Mouse (Mus musculus): ENCODE results near the gene Simc1. TPM values are rescaled to one million over a fixed set of nuclear protein-coding genes. Genes with fewer than 3 reads are reported as not detected.
"Not testable (repeated sequence)": the region's sequence is repeated elsewhere in the genome, so short reads cannot be mapped to it uniquely, and the experiment has no call there.

The Simc1 gene
- 10 to 100 TPM; 13.6 to 14.8 TPM for total RNA-seq (2021)
- long read RNA-seq, experiment 1, full-length matches to known transcripts = 3 of 7 reads
- long read RNA-seq, experiment 1, partial matches to known transcripts = 1 of 7 reads
- long read RNA-seq, experiment 1, other reads (novel, unspliced or antisense) = 3 of 7 reads
- long read RNA-seq, experiment 2, full-length matches to known transcripts = 2 of 10 reads
- long read RNA-seq, experiment 2, partial matches to known transcripts = 4 of 10 reads
- long read RNA-seq, experiment 2, other reads (novel, unspliced or antisense) = 4 of 10 reads

DNA sequence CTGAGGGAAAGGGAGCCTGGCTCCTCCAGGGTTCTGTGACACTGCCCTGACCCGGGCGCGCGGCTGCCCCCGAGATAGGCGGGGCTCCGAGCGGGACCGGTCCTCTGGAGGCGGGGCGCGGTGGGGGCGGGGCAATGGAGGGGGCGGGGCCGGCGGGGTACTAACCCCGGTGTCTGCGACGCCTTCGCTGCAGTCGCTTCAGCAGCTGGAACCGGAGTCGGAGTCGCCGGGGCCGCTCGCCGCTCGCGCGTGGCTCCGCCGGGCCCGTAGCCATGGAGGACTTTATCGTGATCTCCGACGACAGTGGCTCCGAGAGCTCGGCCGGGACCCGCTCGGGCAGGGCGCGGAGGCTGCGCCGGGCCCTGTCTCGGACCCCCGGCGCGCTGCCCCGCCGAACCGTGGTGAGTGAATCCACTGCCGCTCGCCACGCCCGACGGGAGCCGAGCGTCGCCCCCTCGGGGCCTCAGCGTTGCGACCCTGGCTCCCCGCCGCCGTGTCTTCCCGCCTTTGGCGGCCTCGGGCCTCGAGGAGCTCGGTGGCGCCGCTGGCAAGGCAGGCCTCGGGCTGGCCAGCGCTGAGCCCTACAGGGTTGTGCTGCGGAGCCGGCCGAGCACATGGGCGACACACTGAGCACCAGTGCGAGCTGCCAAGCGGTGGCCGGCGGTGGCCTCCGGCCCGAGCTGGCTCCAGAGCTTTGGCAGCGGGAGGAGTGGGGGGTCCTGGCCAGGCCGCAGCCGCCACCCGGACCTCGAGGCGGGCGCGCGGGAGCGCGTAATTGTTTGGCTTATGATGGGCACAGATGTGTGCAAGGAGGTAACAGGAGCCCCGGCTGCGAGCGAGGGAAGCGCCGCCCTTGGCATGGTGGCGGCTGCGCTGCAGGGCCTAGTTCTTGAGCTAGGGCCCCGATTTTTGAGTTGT is at the start of gene Simc1:
Gene Simc1 (plus strand): TSS at position 176 of the 918 bp plus-strand sequence.
- peak; percentile 36 to 56 for DNase-seq (ENCODE audit: low spot score in 2 of 2)
- intact Hi-C loops (cut with DNase I) = no loop called here

DNA sequence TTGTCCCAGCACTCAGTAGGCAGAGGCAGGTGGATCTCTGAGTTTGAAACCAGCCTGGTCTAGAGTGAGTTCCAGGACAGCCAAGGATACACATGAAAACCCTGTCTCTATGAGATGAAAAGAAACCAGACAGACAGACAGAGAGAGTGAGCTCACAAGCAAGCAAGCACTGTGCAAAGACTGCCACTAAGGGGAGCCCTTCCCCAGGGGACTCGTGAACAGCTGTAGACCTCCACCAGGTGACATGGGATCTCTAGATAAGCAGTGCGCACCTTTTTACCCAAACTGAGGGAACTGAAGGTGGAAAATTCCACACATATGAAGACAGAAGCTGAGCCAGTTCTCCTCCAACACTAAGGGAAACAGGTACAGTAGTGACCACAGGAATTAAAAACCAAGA is 46.5 kb upstream of the Simc1 start:
- DNase-seq (ENCODE audit: low spot score in 2 of 2) = peak in 1 of 2 experiments; percentile 15
- intact Hi-C loops (cut with DNase I) = no loop called here

DNA sequence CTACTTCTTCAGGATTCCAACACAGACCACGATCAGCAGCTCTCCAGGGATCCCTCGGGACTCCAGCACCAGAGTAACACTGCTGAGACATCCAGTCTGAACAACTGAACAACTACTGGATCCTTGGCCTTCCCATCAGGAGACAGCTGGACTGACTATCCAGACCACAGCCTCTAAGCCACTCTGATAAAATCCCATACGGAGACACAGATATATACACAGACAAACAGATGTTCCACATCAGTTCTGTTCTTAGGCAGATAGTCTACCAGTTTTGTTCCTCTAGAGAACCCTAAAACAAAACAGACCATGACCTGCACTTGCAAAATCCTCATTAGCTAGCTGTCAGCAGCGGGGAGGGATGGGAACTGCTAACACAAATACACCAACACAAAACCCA is 44.3 kb upstream of the Simc1 start:
- DNase-seq (ENCODE audit: low spot score in 2 of 2) = no peak
- intact Hi-C loops (cut with DNase I) = no loop called here

DNA sequence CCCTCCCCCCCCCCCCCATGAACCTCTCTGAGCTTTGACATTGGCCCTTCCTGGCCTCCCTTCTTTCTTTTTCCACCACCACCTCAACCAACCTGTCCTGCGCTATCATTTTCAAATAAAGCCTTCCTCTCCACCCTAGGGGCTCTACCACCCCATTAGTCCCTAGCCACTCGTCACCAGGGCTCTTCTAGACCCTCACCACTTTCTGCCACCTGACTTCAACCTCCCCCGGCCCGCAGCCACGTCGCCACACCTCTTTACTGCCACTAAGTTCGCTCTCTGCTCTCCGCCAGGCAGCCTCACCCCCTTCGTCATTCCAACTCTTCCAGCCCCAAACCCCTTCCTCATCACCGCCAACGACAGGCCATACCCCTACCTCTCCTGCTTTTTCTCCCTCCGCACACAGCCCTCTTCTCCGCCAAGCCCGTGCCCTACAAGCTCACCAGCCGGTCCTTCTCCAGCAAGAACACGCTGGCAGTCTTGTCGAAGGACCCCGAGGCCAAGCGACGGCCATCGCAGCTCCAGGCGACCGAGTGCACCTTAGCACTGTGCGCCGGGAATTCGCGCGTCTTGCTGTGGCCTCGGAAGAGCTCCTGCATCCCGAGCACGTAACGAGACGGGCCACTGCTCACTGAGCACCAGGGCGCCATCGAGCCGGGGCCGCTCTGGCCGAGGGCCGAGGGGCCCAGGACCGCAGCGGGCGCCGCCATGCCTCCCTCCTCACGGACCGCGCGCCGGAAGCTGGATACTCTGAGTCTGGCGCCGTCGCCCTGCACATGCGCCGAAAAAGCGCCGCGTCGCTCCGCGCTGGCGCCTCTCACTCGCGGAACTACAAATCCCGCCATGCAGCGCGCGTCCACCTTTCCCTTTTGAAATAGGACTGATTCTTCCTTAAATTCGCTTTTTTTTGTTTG is 35.2 kb upstream of the Simc1 start, which contains the start of gene Thoc3:
Gene Thoc3 (minus strand): TSS at position 752 of the 914 bp plus-strand sequence.
- intact Hi-C loops (cut with DNase I) = loop anchor here (10.0 kb wide), 1 partner anchor 86 kb away; no protein-coding TSS in a partner anchor
- peak; percentile 90 to 94 for DNase-seq (ENCODE audit: low spot score in 2 of 2)

DNA sequence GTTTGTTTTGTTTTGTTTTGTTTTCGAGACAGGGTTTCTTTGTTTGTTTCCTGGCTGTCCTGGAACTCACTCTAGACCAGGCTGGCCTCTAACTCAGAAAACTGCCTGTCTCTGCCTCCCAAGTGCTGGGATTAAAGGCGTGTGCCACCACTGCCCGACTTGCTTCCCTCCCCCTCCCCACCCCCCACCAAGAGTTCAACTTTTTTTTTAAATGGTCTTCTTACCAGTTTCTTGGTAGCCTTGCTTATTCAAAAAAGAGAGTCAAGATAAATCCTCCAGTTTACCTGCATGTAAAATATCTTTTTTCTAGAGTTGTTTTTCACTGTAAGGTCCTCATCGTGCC is 34.6 kb upstream of the Simc1 start:
- no peak for DNase-seq (ENCODE audit: low spot score in 2 of 2)
- intact Hi-C loops (cut with DNase I) = loop anchor here (10.0 kb wide), 1 partner anchor 86 kb away; no protein-coding TSS in a partner anchor

DNA sequence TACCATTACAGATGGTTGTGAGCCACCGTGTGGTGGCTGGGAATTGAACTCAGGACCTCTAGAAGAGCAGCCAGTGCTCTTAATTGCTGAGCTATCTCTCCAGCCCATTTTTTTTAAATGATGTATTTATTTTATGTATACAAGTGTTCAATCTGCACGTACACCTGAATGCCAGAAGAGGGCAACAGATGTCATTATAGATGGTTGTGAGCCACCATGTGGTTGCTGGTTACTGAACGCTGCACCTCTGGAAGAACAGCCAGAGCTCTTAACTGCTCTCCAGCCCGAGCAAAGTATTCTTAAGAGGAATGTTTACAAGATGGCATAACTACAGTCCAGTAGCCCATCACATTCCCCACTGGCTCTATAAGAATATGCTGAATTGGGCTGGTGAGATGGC is 31.6 kb upstream of the Simc1 start:
- DNase-seq (ENCODE audit: low spot score in 2 of 2) = no peak
- intact Hi-C loops (cut with DNase I) = no loop called here

DNA sequence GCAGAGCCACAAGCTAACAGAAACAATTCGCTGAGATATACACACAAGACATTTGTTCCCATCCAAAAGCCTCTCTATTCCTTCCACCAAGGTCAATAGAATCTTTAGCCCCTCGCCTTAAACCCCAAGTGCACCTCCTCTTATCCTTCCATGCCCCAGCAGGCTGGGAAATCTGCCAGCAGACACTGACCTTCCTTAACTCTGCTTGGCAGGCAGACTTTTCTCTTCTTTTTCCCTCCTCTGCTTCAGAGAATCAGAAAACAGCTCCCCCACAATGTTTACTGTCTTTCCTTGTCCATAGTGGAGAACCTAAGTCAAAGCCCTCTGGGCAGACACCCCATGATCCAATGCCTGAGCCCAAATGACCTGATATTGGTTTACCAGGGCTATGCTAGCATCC is 28.6 kb upstream of the Simc1 start:
- no peak for DNase-seq (ENCODE audit: low spot score in 2 of 2)
- intact Hi-C loops (cut with DNase I) = no loop called here

DNA sequence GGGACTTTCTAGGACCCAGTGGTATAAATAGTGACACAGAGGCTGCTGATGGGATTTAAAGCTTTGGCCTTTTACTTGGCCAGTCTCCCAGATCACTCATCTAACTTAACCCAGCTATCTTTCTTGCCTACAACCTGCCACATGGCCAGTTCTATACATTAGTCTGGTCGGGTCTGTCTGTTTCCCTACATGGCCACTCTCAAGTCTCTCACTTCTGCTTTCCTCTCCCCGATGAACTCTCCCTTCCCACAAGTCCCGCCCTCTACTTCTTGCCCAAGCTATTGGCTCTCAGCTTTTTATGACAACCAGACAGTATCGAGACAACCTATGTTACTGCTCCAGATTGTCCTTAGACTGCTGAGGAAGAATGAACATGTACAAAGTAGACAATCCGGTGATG is 27.9 kb upstream of the Simc1 start:
- no peak for DNase-seq (ENCODE audit: low spot score in 2 of 2)
- intact Hi-C loops (cut with DNase I) = no loop called here

DNA sequence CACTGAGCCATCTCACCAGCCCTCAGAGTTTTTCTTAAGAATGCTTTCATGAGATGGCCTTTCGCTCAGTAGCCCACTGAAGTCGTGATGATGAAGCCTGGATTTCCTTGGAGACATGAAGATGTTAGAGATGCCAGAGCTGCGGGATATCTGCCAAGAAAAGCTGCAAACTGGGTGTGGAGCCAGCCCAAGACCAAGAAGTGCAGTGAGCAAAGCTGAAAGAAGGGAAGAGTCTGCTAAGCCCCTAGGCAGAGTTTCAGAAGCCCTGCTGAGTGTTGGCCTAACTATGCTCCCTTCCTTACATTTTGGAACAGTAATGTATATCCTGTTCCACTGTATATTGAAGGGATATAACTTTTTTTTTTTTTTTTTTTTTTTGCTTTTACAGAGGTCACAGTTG is 24.3 kb upstream of the Simc1 start:
- DNase-seq (ENCODE audit: low spot score in 2 of 2) = peak; percentile 40 to 62

DNA sequence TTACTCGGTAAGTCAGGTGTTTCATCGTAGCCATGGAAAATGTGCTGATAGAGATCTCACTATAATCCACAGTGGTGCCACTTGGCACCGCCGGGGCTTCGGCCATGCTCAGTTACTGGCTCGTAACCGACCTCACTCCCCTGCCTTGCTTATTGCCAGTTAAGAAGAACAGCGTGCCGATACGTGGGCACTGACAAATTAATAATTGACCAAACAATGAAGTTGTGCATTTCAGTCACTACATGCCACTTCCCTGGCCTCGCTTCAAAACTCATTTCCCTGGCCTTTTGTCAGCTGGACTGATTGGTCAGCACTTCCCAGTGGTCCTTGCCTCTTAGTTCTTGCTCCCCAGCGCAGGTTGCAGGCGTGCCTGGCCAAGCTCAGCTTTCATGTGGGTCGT is 22.1 kb upstream of the Simc1 start:
- no peak for DNase-seq (ENCODE audit: low spot score in 2 of 2)
- intact Hi-C loops (cut with DNase I) = no loop called here

More for the DNA sequence above, 24.3 kb upstream of the Simc1 start:
- intact Hi-C loops (cut with DNase I) = no loop called here

DNA sequence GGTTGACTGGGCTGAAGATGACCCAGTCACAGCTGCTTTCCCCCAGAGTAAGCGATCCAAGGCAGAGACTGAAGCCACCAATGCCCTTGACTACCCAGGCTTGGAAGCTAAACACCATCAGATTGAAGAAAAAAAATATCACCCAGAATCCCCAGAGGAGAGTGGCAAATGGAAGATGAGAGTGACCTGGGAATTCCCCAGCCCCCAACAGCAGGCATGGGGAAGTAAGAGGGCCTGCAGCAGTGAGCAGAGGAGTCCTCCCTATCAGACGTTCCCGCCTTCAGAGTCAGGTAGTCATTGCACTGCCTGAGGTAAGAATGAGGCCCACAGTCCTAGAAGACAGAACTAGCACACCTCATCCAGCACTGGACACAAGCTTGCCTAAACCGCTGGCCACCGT is 13.2 kb upstream of the Simc1 start:
- intact Hi-C loops (cut with DNase I) = no loop called here
- DNase-seq (ENCODE audit: low spot score in 2 of 2) = no peak

DNA sequence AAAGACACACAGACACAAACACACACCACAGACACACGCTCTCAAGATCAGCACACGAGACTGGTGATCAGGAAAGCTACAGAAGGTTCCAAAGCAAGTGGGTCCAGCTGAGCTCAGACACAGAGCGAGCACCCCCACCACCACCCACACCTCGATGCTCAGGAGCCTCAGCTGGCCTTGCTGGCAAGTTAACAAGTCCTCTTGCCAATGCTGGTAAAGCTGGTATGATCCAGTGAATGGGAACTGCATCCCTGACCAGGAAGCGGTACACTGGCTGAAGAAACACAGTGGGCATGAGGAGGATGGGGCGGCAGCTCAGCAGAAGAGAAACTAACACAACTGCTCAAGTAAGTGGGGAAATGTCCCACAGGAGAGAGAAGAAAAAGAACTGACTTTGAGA is 12.2 kb upstream of the Simc1 start:
- no peak for DNase-seq (ENCODE audit: low spot score in 2 of 2)
- intact Hi-C loops (cut with DNase I) = no loop called here

DNA sequence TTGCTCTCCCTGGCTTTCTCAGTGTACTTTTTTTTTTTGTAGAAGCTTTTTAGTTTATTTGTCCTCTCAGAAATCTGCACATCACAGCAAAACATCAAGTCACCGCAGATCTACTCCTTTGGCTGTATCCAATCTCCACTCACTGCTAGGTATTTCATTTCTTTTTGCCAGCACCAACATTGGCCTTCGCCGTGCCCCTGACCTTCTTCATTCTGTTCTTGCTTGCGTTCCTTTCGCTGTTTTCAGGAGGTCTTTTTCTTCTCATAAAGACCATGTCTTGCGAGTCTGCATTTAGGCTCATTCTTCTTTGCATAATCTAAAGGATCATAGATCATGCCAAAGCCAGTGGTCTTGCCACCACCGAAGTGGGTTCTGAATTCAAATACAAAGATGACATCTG is 4.0 kb upstream of the Simc1 start:
- DNase-seq (ENCODE audit: low spot score in 2 of 2); intact Hi-C loops (cut with DNase I): not testable (repeated sequence)

DNA sequence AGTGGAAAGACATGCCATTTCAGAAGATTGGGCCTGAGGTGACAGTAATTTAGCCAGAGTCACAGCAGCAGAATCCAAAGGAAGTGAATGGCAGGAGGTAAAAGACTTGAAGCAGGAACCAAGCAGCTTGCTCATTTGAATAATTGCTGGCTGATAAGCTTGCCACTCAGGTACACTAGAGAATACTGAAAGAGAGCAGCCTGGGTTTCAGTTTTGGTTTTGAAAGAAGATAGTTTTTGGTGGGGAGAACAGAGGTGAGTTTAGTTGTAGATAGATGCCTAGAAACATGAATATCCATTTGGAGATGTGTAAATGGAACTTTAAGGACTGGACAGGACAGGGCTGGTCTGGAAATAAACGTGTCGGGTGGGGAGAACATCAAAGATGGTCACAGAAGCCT is 2.2 kb upstream of the Simc1 start:
- DNase-seq (ENCODE audit: low spot score in 2 of 2) = no peak
- intact Hi-C loops (cut with DNase I) = no loop called here

DNA sequence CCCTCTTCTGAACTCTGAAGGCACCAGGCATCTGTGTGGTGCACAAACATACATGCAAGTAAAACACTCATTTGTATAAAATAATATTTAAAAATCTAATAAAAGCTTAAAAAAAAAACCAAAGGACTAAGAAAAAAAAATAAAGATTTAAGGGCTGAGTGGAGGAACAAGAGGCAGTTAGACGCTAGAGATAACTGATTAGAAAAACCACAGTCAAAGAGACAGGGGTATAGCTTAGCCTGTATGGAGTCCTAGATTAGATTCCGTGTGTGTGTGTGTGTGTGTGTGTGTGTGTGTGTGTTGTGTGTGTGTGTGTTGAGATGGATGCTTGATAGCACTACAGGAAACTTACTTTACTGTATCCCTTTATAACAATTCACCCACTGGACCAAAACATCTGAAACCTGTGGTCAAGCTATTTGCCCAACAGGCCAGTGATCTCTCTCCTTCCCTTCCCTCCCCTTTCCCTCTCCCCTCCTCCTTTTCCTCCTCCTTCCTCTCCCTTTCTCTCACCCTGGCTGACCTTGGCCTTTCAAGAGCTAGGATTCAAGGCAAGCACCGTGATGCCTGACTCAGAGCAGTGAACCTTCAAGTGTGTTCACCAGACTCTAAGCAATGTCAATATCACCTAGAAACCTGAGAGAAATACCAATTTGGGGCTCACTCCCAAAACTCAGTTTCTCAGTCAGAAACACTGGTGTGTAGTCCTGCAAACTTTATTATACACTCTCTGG is 1.5 kb upstream of the Simc1 start:
- DNase-seq (ENCODE audit: low spot score in 2 of 2) = no peak
- intact Hi-C loops (cut with DNase I) = no loop called here

DNA sequence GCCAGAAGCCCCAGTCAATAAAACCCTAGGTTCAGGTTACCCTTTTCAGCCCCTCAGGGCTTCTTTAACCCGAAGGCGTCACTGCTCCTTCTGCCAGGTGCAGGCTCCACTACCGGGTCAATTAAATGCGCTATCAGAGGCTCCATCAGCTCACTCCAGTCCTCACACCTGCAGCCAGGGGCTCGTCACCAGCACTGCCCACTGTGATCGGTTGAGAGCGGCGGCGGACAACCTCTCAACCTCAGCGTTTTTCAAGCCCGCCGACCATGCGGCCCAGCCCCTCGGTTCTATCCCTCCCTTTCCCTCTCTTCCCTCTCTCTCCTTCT is 338 bp upstream of the Simc1 start:
- DNase-seq (ENCODE audit: low spot score in 2 of 2) = peak in 1 of 2 experiments; percentile 7

DNA sequence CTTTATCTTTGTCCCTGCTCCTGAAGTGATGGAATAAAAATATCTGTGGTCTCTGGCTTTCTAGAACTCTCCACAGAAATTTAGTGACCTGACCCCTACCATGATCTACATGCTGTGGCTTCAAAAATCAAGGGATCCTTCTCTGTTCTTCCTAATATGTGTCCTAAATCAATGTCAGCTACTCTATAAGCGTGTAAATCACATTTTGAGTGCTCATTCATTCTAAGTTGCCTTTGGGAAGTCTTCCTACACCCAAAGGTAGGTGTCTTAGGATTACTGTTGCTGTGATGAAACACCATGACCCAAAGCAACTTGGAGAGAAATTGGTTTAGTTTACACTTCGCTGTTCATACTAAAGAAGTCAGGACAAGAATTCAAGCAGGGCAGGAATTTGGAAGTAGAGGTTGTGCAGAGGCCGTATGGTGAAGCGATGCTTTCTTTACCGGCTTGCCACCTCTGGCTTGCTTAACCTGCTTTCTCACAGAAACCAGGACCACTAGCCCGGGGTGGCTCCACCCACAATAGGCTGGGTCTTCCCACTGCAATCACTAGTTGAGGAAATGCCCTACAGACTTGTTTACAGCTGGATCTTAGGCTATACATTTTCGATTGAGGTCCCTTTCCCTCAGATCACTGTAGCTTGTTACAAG is 1.2 kb downstream of the Simc1 start:
- DNase-seq (ENCODE audit: low spot score in 2 of 2) = no peak
- intact Hi-C loops (cut with DNase I) = no loop called here

More for the DNA sequence above, 338 bp upstream of the Simc1 start:
- intact Hi-C loops (cut with DNase I) = no loop called here

DNA sequence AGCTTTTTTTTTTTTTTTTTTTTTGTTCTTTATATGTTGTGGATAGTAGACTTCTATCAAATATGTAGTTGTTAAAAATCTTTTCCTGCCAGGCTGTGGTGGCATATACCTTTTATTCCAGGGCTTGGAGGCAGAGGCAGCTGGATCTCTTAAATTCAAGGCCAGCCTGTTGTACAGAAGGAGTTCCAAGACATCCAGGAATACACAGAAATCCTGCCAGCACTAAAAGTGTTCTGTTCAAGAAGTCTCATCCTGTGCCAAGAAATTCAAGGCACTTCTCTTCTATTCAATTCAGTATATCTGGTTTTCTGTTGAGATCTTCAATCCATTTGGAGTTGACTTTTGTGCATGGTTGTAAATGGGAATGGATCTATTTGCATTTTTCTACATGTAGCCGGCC is 2.3 kb downstream of the Simc1 start:
- peak; percentile 10 to 59 for DNase-seq (ENCODE audit: low spot score in 2 of 2)
- intact Hi-C loops (cut with DNase I) = no loop called here

DNA sequence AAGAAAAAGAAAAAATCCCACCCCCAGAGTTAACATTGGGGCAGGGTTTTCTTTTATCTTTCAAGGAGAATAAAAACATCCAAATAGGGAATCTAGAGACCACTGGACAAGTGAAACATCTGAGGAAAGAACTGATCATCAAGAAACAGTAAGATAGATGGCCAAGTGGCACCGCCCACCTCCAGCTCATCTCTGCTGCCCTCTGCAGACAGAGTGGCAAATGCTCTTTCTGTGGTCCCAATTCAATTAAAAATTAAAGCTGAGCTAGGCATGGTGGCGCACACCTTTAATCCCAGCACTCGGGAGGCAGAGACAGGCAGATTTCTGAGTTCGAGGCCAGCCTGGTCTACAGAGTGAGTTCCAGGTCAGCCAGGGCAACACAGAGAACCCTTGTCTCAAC is 16.6 kb downstream of the Simc1 start:
- DNase-seq (ENCODE audit: low spot score in 2 of 2) = no peak
- intact Hi-C loops (cut with DNase I) = no loop called here
